Mouse (Mus musculus): ENCODE data around the gene Gsta1. TPM values are rescaled to one million over a fixed set of nuclear protein-coding genes. Genes with fewer than 3 reads are reported as not detected.
"Not testable (repeated sequence)": the region's sequence is repeated elsewhere in the genome, so short reads cannot be mapped to it uniquely, and the experiment has no call there.

Gene Gsta1
- not detected in 2 replicates for polyA plus RNA-seq (2015; fragmentation: Nextera tagmentation; extraction: Ambion mirVana)

DNA sequence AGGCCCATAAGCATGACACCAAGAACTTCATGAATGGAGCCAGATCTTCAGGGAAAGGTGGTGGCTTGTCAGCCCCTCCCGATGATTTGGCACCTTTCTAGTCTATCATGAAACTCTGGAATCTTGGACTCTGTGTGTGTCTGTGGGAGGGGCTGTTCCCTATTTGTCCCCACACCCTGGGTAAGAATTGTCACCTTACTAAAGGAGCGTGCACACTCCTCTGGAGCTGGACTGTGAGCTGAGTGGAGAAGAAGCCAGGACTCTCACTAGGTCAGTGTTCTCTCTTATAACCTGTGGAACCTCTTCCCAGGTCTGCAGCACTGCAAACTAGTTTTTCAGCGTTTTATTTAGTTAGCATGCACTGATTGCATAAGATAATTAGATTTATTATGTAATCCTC, at the start of gene Gsta1:
TSS of gene Gsta1 (plus strand) at position 196 of the 400 bp plus-strand sequence.
- H3K4me1 ChIP-seq (replicated peaks); H3K27ac ChIP-seq; H3K9ac ChIP-seq (replicated peaks); H3K4me2 ChIP-seq (replicated peaks); H3K36me3 ChIP-seq; H3K27me3 ChIP-seq; ATAC-seq; H3K9me3 ChIP-seq; H3K4me3 ChIP-seq (replicated peaks): not testable (repeated sequence)
- WGBS = 91% methylated on average over 2 of the region's 3 CpGs

DNA sequence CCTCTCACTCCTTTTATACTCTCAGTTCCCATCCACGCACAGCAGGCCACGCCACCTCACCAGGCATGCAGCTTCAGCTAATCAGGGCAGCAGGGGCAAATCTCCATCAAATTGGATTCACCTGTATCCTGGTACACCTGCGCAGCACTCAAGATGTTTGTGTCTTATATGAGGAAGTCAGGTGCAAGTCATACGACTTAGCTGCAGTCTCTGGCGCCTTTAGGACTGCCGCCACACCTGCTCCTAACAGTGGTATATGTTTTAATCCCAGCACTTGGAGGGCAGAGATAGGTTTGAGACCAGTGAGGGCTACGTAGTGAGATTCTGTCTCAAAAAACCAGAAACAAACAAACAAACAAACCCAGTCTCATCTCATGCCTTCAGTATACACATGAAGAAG, 48.0 kb upstream of the Gsta1 start, which contains the start of gene Gsta4:
TSS of gene Gsta4 (plus strand) at position 301 of the 400 bp plus-strand sequence.
- not testable (repeated sequence) for H3K27me3 ChIP-seq; H3K4me2 ChIP-seq (replicated peaks); H3K36me3 ChIP-seq; H3K9me3 ChIP-seq; H3K4me1 ChIP-seq (replicated peaks); H3K27ac ChIP-seq; ATAC-seq; H3K9ac ChIP-seq (replicated peaks); H3K4me3 ChIP-seq (replicated peaks)
- 88% methylated on average over 4 of the region's 7 CpGs for WGBS

DNA sequence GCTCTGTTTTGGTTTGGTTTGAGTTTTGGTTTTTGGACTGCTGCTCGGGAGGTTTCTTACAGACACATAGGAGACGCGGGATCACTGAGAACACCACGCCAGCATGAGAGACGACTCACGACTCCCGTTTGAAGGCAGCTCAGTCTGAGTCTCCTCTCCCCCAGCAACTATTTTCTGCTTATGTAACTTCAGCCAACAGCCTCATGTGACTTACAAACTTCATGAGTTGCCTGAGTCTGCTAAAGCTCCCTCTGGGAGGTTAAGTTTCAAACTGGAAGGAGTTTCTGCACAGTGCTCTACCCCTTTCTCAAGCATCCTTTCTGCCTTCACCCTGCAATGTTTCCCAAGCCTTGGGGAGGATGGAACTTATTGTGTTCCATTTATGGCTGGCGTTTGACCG, 44.8 kb upstream of the Gsta1 start:
- no peak overlapping the region for H3K4me2 ChIP-seq (replicated peaks)
- no peak for ATAC-seq
- 91% methylated on average over 9 of the region's 9 CpGs for WGBS
- peaks cover 3% of the 10 kb centered on the region for H3K4me1 ChIP-seq (replicated peaks)
- no peaks in the 10 kb centered on the region for H3K36me3 ChIP-seq
- H3K27me3 ChIP-seq = peaks cover 5% of the 10 kb centered on the region; the same call in 1 of the 2 replicates
- no peak overlapping the region for H3K27ac ChIP-seq
- no peaks in the 10 kb centered on the region for H3K9me3 ChIP-seq
- H3K4me3 ChIP-seq (replicated peaks) = no peak overlapping the region
- no peak overlapping the region for H3K9ac ChIP-seq (replicated peaks)

DNA sequence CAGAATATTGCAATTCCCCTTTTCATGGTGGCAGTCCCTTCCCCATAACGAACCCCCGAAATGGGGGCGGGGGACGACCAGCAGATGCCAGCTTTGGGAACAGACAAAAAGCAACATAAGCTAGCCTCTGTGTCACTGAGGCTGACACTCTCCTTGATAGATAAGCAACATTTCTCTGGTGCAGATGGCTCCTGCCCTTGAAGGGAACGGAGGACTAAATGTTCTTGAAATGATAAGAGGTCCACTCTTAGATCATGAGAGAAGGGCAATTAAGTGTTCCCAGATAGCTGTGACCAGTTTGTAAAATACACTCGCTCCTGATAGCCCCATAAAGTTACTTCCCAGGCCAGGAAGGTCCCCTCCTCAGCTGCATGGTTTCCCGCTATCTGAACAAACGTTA, 41.5 kb upstream of the Gsta1 start:
- no peak for ATAC-seq
- no peaks in the 10 kb centered on the region for H3K36me3 ChIP-seq
- H3K4me2 ChIP-seq (replicated peaks) = no peak overlapping the region
- H3K4me3 ChIP-seq (replicated peaks) = no peak overlapping the region
- peaks cover 10% of the 10 kb centered on the region; the same call in 1 of the 2 replicates for H3K27me3 ChIP-seq
- peaks cover 16% of the 10 kb centered on the region for H3K4me1 ChIP-seq (replicated peaks)
- no peaks in the 10 kb centered on the region for H3K9me3 ChIP-seq
- H3K9ac ChIP-seq (replicated peaks) = no peak overlapping the region
- no peak overlapping the region for H3K27ac ChIP-seq
- whole genome bisulfite sequencing = 92% methylated on average over 8 of the region's 8 CpGs

DNA sequence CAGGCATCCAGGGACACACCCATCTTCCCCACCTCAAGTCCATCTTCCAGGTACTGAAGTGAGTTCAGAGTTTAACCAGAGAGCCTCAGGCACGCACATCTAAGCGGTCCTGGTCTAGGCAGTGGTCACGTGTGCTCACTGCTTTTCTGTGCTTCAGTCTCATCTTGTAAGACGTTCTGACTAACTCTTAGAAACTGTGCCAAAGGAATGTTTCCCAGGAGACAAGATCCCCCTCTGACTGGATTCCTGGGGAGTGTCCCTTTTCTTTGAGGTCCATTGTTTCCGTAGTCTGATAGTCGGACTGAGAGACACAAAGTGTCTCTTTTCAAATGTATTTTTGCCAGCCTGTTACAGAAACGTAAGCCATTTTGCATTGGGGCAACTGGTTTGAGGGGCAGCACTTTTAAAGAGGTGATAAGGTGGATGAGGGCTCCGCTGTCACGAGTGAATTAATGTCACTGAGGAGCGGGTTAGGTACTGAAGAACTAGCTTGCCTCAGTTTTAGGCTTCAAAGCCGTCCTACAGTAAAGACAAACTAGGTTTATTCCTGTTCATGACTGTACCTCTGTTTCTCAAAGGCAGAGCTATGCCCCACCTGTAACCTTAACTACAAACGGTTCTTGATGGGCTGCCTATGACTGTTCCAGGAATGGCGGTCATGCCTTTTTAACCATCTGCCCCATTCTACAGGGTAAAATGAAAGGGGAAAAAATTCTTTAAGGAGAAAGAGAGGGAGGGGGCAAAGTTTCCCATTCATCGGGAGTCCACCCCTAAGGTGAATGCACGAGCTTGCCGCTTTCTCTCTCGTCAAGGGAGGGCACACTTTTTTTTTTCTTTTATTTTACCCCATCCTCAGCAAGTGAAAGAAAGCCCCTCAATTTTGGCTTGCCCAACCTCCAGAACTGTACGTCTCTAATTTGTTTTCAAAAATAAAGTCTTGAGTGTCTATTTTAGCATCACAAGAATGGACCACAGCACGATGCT, 39.5 kb upstream of the Gsta1 start:
- H3K36me3 ChIP-seq = no peaks in the 10 kb centered on the region
- peak overlapping the region; percentile 38 for H3K4me3 ChIP-seq (replicated peaks)
- peak overlapping the region; percentile 17; the same call in 1 of the 2 replicates for H3K9ac ChIP-seq (replicated peaks)
- 1% methylated on average over 19 of the region's 19 CpGs for WGBS
- H3K27ac ChIP-seq = no peak overlapping the region
- peaks cover 16% of the 10 kb centered on the region for H3K4me1 ChIP-seq (replicated peaks)
- H3K4me2 ChIP-seq (replicated peaks) = peak overlapping the region; percentile 66
- no peaks in the 10 kb centered on the region for H3K9me3 ChIP-seq
- peaks cover 10% of the 10 kb centered on the region; the same call in 1 of the 2 replicates for H3K27me3 ChIP-seq
- ATAC-seq = peak; percentile 44; the same call in 1 of the 2 replicates

DNA sequence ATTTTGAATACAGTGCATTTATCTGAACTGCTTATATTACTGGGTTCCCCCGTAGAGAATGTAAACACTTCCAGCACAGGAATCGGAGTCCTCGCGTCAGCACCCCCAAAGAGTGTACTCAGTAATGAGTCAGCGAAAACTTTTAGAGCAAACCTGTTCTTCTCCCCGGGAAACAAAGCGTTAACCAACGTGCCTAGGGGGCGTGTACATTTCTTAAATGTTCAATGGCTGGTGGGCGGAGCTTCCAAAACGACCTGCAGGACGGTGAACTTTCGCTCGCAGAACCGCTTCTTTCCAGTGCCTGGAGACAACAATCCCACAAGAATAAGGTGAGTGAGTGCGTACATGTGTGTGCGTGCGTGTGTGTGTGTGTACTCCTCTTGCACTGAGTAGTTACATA, 38.7 kb upstream of the Gsta1 start:
- H3K27me3 ChIP-seq = peaks cover 10% of the 10 kb centered on the region; the same call in 1 of the 2 replicates
- no peak overlapping the region for H3K27ac ChIP-seq
- H3K4me3 ChIP-seq (replicated peaks) = peak overlapping the region; percentile 38
- ATAC-seq = peak; percentile 55
- H3K36me3 ChIP-seq = no peaks in the 10 kb centered on the region
- peak overlapping the region; percentile 17 for H3K9ac ChIP-seq (replicated peaks)
- no peaks in the 10 kb centered on the region for H3K9me3 ChIP-seq
- under 1% methylated on average over 18 of the region's 18 CpGs for WGBS
- peaks cover 16% of the 10 kb centered on the region for H3K4me1 ChIP-seq (replicated peaks)
- peak overlapping the region; percentile 66 for H3K4me2 ChIP-seq (replicated peaks)

DNA sequence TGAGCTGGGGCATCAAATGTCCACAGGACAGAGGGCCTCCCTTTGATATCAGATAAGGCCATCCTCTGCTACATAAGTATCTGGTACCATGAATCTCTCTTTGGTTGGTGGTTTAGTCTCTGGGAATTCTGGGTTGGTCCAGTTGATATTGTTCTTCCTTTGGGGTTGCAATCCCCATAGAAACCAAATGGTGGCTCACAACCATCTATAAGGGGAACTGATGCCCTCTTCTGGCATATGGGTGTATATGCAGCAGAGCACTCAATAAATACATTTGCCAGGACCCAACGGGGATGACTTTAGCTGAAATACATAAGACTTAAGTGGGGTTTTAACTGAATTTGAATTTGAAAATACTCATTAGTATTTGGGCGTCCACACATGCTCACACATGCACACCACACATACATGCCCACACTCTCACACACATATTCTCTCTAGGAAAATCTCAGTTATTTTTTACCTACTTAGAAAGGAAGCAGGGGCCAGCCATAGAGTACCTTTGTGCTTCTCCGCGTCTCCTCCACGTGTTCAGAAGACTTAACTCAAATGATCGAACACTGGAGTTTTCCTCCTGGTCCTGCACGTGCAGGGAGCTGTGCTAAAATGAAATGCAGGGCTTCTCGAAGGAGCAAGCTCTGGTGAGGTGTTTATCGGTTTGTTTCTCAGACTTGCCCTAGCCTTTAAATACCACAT, 36.4 kb upstream of the Gsta1 start:
- 49% methylated on average over 9 of the region's 9 CpGs for WGBS
- ATAC-seq = 0 out of 2 replicates have a peak, but pooled peaks have one; percentile 48
- no peak overlapping the region for H3K4me3 ChIP-seq (replicated peaks)

DNA sequence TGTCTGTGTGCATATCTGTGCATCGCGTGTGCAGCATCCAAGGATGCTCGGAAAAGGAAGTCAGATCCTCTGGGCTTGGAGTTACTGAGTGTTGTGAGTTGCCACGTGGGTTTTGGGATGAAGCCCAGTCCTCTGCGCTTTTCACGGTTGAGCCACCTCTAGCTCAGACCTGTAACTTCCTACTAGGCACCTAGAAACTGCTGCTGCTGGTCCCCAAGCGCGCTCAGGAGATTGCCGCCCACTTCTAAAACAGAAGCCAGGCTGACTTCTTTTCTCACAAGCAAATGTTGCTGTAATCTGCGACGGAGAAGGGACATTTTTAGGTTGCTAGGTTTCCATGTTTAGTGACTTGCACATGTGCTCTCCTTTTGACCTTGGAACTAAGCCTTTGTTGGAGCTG, 35.4 kb upstream of the Gsta1 start:
- no peak overlapping the region for H3K4me3 ChIP-seq (replicated peaks)
- no peaks in the 10 kb centered on the region for H3K9me3 ChIP-seq
- 81% methylated on average over 11 of the region's 11 CpGs for WGBS
- H3K27me3 ChIP-seq = peaks cover 10% of the 10 kb centered on the region; the same call in 1 of the 2 replicates
- no peak overlapping the region for H3K4me2 ChIP-seq (replicated peaks)
- peaks cover 16% of the 10 kb centered on the region for H3K4me1 ChIP-seq (replicated peaks)
- H3K27ac ChIP-seq = no peak overlapping the region
- H3K36me3 ChIP-seq = no peaks in the 10 kb centered on the region
- H3K9ac ChIP-seq (replicated peaks) = no peak overlapping the region
- no peak for ATAC-seq

More for the DNA sequence above, 36.4 kb upstream of the Gsta1 start:
- Histone ChIP-seq H3K4me2 (replicated peaks) (no peak overlapping the region), H3K36me3 (no peaks in the 10 kb centered on the region), H3K27ac (no peak overlapping the region), H3K27me3 (peaks cover 10% of the 10 kb centered on the region; the same call in 1 of the 2 replicates), H3K9ac (replicated peaks) (no peak overlapping the region), H3K4me1 (replicated peaks) (peaks cover 16% of the 10 kb centered on the region), H3K9me3 (no peaks in the 10 kb centered on the region)

DNA sequence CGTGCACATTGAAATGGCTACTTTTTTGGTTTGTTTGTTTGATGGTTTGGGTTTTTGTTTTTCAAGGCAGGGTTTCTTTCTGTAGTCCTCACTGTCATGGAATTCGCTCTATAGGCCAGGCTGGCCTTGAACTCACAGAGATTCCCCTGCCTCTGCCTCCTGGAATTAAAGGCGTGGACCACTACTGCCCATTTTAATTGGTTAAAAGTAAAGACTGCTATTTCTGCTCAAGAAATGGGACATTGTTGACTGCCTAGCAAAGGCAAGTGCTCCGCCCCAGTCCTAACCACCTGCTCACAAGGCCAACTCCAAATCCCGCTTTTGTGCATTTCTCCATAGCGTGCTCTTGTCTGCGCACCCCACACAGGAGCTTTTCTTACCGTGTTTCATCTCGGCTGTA, 32.7 kb upstream of the Gsta1 start:
- Histone ChIP-seq H3K9ac (replicated peaks) (no peak overlapping the region), H3K4me1 (replicated peaks) (no peaks in the 10 kb centered on the region), H3K27me3 (no peaks in the 10 kb centered on the region), H3K4me2 (replicated peaks) (no peak overlapping the region), H3K36me3 (no peaks in the 10 kb centered on the region), H3K27ac (no peak overlapping the region), H3K9me3 (no peaks in the 10 kb centered on the region), H3K4me3 (replicated peaks) (no peak overlapping the region)
- WGBS = 94% methylated on average over 9 of the region's 9 CpGs
- no peak for ATAC-seq

DNA sequence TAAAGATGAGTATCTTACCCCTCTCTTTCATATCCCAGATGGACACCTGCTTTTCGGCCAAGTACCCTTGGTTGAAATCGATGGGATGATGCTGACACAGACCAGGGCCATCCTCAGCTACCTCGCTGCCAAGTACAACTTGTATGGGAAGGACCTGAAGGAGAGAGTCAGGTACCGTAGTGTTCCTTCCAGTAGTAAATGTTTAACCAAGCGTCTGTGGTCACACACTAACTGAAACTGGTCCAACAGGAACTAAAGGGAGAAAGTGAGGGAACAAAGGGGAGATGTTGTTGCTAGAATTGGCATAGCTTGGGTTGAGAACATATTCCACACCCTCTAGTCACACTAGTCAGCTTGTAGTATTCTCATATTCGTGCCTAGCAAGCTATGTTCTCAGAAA, 26.3 kb upstream of the Gsta1 start:
- no peak for ATAC-seq
- Histone ChIP-seq H3K9me3 (no peaks in the 10 kb centered on the region), H3K4me1 (replicated peaks) (no peaks in the 10 kb centered on the region), H3K27ac (no peak overlapping the region), H3K27me3 (no peaks in the 10 kb centered on the region), H3K9ac (replicated peaks) (no peak overlapping the region), H3K4me3 (replicated peaks) (no peak overlapping the region), H3K4me2 (replicated peaks) (no peak overlapping the region), H3K36me3 (no peaks in the 10 kb centered on the region)
- WGBS = 93% methylated on average over 6 of the region's 6 CpGs

DNA sequence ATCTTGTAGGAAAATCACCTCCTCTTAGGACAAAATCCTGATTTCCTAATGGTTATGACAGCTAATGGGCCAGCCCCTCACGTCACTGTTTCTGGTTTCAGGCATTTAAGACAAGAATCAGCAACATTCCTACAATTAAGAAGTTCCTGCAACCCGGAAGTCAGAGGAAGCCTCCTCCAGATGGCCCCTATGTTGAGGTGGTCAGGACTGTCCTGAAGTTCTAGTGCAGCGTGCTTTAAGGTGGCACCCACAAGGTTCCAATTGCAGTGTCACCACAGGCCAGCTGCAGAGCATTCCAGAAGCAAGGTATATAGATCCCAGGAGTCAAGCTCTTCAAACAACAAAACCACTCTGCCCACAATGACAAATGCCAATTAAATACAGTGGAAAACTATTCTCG, 21.5 kb upstream of the Gsta1 start:
- Histone ChIP-seq H3K9ac (replicated peaks) (no peak overlapping the region), H3K4me3 (replicated peaks) (no peak overlapping the region), H3K27me3 (no peaks in the 10 kb centered on the region), H3K27ac (no peak overlapping the region), H3K4me1 (replicated peaks) (no peaks in the 10 kb centered on the region), H3K9me3 (no peaks in the 10 kb centered on the region), H3K36me3 (no peaks in the 10 kb centered on the region), H3K4me2 (replicated peaks) (no peak overlapping the region)
- no peak for ATAC-seq
- WGBS = 82% methylated on average over 4 of the region's 4 CpGs

DNA sequence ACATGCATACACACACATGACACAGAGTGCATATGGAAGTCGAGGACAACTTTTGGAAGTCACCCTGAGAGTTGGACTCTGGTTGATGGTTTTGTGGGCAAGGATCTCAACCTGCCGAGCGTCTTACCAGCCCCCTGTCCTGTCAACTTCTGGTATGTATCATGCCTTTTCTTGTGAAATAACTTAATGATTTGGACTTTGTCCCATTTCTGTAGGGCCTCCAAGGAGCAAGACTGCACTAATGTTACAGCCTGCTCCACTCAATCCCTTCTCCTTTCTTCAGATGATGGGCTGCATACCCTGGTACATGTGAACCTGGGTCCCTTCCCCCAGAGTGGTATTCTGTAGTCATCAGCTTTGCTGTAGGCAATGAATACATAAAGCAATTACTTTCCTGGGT, 20.4 kb upstream of the Gsta1 start:
- WGBS = 94% methylated on average over 3 of the region's 3 CpGs
- Histone ChIP-seq H3K9me3 (no peaks in the 10 kb centered on the region), H3K27ac (no peak overlapping the region), H3K9ac (replicated peaks) (no peak overlapping the region), H3K27me3 (no peaks in the 10 kb centered on the region), H3K4me1 (replicated peaks) (no peaks in the 10 kb centered on the region), H3K36me3 (no peaks in the 10 kb centered on the region), H3K4me2 (replicated peaks) (no peak overlapping the region), H3K4me3 (replicated peaks) (no peak overlapping the region)
- ATAC-seq = no peak

Measured in midbrain, embryonic 13.5 days (tissue).